Mouse (Mus musculus): ENCODE data around the gene Gm8251. TPM values are rescaled to one million over a fixed set of nuclear protein-coding genes. Genes with fewer than 3 reads are reported as not detected.

Gm8251 gene
- polyA plus RNA-seq, 1 experiment: 0.18 TPM

GRCm38 (mm10) chr1:44027651-44028050 lies 34.1 kb downstream of the Gm8251 start:
- WGBS: 96% methylated on average over 1 of the region's 1 CpGs
- H3K27ac ChIP-seq (ENCODE audit: control insufficient read depth, insufficient read depth, low read length): no peak overlapping the region
- no peak for DNase-seq
- no peaks in the 10 kb centered on the region for H3K36me3 ChIP-seq (ENCODE audit: control insufficient read depth, insufficient read depth, low read length)
- no peaks in the 10 kb centered on the region for H3K27me3 ChIP-seq (ENCODE audit: control insufficient read depth, insufficient read depth, low read length)
- no peak overlapping the region for H3K4me3 ChIP-seq (ENCODE audit: control insufficient read depth, insufficient read depth, low read length)
- TF ChIP-seq CTCF (IDR thresholded peaks at IDR 0.05; ENCODE audit: borderline replicate concordance, control insufficient read depth, extremely low read depth, insufficient read depth, low read length, poor library complexity) (no peak), POLR2A (IDR thresholded peaks at IDR 0.05; ENCODE audit: control insufficient read depth, extremely low read depth, insufficient read depth, low read length, poor library complexity) (no peak)
- no peaks in the 10 kb centered on the region for H3K4me1 ChIP-seq (replicated peaks; ENCODE audit: control insufficient read depth, insufficient read depth, low read length)

GRCm38 (mm10) chr1:44022656-44023055 lies 39.1 kb downstream of the Gm8251 start:
- no peak overlapping the region for H3K27ac ChIP-seq (ENCODE audit: control insufficient read depth, insufficient read depth, low read length)
- no peaks in the 10 kb centered on the region for H3K36me3 ChIP-seq (ENCODE audit: control insufficient read depth, insufficient read depth, low read length)
- H3K27me3 ChIP-seq (ENCODE audit: control insufficient read depth, insufficient read depth, low read length): no peaks in the 10 kb centered on the region
- no peak for DNase-seq
- no peak overlapping the region for H3K4me3 ChIP-seq (ENCODE audit: control insufficient read depth, insufficient read depth, low read length)
- no peaks in the 10 kb centered on the region for H3K4me1 ChIP-seq (replicated peaks; ENCODE audit: control insufficient read depth, insufficient read depth, low read length)
- 87% methylated on average over 1 of the region's 1 CpGs for WGBS
- no peak for TF ChIP-seq POLR2A (IDR thresholded peaks at IDR 0.05; ENCODE audit: control insufficient read depth, extremely low read depth, insufficient read depth, low read length, poor library complexity)
- TF ChIP-seq CTCF (IDR thresholded peaks at IDR 0.05; ENCODE audit: borderline replicate concordance, control insufficient read depth, extremely low read depth, insufficient read depth, low read length, poor library complexity): no peak

DNA sequence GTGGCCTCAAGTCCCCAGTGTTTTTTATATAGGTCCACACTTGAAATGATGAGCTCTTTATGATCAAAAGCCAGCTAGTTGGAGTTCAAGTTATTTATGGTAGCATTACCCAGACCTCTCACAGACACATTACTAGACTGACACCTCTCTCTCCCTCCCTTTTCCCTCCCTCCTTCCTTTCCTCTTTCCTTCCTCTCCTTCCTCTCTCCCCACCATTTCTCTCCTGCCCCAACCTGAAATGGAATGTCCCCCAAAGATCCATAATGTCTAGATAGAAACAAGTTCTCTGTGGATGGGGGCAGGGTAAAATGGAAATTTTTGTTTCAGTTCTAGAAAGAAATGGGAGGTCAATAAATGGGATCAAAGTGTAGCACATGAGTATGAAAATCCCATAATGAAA lies 41.8 kb downstream of the Gm8251 start, which contains the start of gene Mettl21c:
Mettl21c (minus strand) TSS at position 101 of the 400 bp plus-strand sequence.
- no peak for DNase-seq
- TF ChIP-seq CTCF (IDR thresholded peaks at IDR 0.05; ENCODE audit: borderline replicate concordance, control insufficient read depth, extremely low read depth, insufficient read depth, low read length, poor library complexity) (no peak), POLR2A (IDR thresholded peaks at IDR 0.05; ENCODE audit: control insufficient read depth, extremely low read depth, insufficient read depth, low read length, poor library complexity) (no peak)
- H3K36me3 ChIP-seq (ENCODE audit: control insufficient read depth, insufficient read depth, low read length): no peaks in the 10 kb centered on the region

GRCm38 (mm10) chr1:44015556-44015955 lies 46.2 kb downstream of the Gm8251 start:
- no peaks in the 10 kb centered on the region for H3K4me1 ChIP-seq (replicated peaks; ENCODE audit: control insufficient read depth, insufficient read depth, low read length)
- no peaks in the 10 kb centered on the region for H3K27me3 ChIP-seq (ENCODE audit: control insufficient read depth, insufficient read depth, low read length)
- DNase-seq: no peak
- TF ChIP-seq POLR2A (IDR thresholded peaks at IDR 0.05; ENCODE audit: control insufficient read depth, extremely low read depth, insufficient read depth, low read length, poor library complexity) (no peak), CTCF (IDR thresholded peaks at IDR 0.05; ENCODE audit: borderline replicate concordance, control insufficient read depth, extremely low read depth, insufficient read depth, low read length, poor library complexity) (no peak)
- no peaks in the 10 kb centered on the region for H3K36me3 ChIP-seq (ENCODE audit: control insufficient read depth, insufficient read depth, low read length)
- no peak overlapping the region for H3K4me3 ChIP-seq (ENCODE audit: control insufficient read depth, insufficient read depth, low read length)
- no peak overlapping the region for H3K27ac ChIP-seq (ENCODE audit: control insufficient read depth, insufficient read depth, low read length)
- WGBS: 92% methylated on average over 2 of the region's 2 CpGs

More for the DNA sequence above, 41.8 kb downstream of the Gm8251 start, which contains the start of gene Mettl21c:
- H3K4me3 ChIP-seq (ENCODE audit: control insufficient read depth, insufficient read depth, low read length): no peak within 1 kb of the TSS
- H3K27me3 ChIP-seq (ENCODE audit: control insufficient read depth, insufficient read depth, low read length): no peaks in the 10 kb centered on the region
- no peak within 1 kb of the TSS for H3K27ac ChIP-seq (ENCODE audit: control insufficient read depth, insufficient read depth, low read length)
- H3K4me1 ChIP-seq (replicated peaks; ENCODE audit: control insufficient read depth, insufficient read depth, low read length): no peaks in the 10 kb centered on the region

Other genes starting within 250 kb of the Gm8251 start
- 9.0 and 11.0 TPM in 2 replicates for gene Uxs1, start 234.1 kb downstream of the Gm8251 start, polyA plus RNA-seq (2012; rRNA removed)
- 12.0 and 13.4 TPM in 2 replicates for gene Tpp2, start 128.3 kb downstream of the Gm8251 start, polyA plus RNA-seq (2012; rRNA removed)
- gene Mettl21c, start 41.9 kb downstream of the Gm8251 start, polyA plus RNA-seq (2012; rRNA removed): 0.08 and 0.42 TPM in 2 replicates
- 24.3 and 25.1 TPM in 2 replicates for gene Tex30, start 40.5 kb upstream of the Gm8251 start, polyA plus RNA-seq (2012; rRNA removed)
- gene Kdelc1, start 56.9 kb upstream of the Gm8251 start, polyA plus RNA-seq (2012; rRNA removed): 10.9 and 11.9 TPM in 2 replicates
- gene Bivm, start 57.0 kb upstream of the Gm8251 start, polyA plus RNA-seq (2012; rRNA removed): 3.9 and 4.2 TPM in 2 replicates
- gene Ercc5, start 85.8 kb upstream of the Gm8251 start, polyA plus RNA-seq (2012; rRNA removed): 5.9 and 6.2 TPM in 2 replicates
- not detected in 2 replicates for gene Mettl21e, start 157.0 kb upstream of the Gm8251 start, polyA plus RNA-seq (2012; rRNA removed)